Comparison of ENCODE assay signal across 15 mouse cellular contexts in the genomic region with DNA sequence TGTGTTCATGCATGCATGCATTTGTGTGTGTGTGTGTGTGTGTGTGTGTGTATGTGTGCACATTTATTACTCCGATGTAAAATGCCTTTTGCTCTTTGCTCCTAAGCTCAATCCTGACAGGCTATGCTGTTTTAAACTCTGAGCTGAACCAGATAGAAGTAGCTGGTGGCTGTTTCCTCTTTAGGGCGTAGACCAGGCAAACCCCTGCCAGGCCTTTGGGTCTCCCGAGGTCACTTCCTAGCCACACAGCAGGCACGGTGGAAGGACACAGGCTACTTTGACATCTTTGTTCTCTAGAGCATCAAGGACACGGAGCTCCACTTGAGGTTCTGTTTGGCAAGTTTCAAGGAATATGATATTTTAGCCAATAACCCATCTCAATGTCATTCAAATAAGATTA.
A peak's percentile ranks its signal among the peaks of the same experiment; 100 is the strongest.
DNase-seq lines count a peak whose midpoint lies in the region; ATAC-seq and TF ChIP-seq lines count a peak whose summit lies in the region.
"Had no signal": no experiment of that assay in that cellular context is flagged by ENCODE, and none has a peak within 500 bp of the region (broad histone marks: within the 10 kb centered on the region; RNA-seq: fewer than 3 reads in every experiment).

No protein-coding gene starts in this region.

- DNase-seq in heart, adult 2 months, result peak; percentile 24 to 38
- DNase-seq in heart, postnatal 25 days (ENCODE audit: low spot score), result no peak
- DNase-seq in ovary, postnatal 36 days (ENCODE audit: low spot score), result peak; percentile 42
- DNase-seq in ovary, postnatal 10 days (ENCODE audit: low spot score), result no peak
- DNase-seq in testis, postnatal 14 days (ENCODE audit: low spot score), result peak; percentile 57
- no peak for DNase-seq in left cerebral cortex, adult 18-20 months (ENCODE audit: low spot score in 2 of 2)
- no peak for DNase-seq in spleen, postnatal 10 days (ENCODE audit: low spot score in 2 of 2)
- DNase-seq: right cerebral cortex, postnatal 14 days; thymus, postnatal 4 days had no signal

- intact Hi-C loops in heart, adult 2 months (cut with DNase I), result no loop called here
- intact Hi-C loops in heart, postnatal 25 days (cut with DNase I), result no loop called here

- H3K27me3 ChIP-seq in heart, adult 2 months (ENCODE audit: control insufficient read depth, insufficient read depth, low read length), result no peaks in the 10 kb centered on the region
- H3K27me3 ChIP-seq: heart, embryonic 13.5 days; midbrain, embryonic 13.5 days; stomach, embryonic 15.5 days had no signal

- no peak for TF ChIP-seq POLR2A in heart, adult 2 months (IDR thresholded peaks at IDR 0.05; ENCODE audit: insufficient read depth, low read depth, low read length)

- H3K4me3 ChIP-seq in heart, adult 2 months, result no peak overlapping the region
- H3K4me3 ChIP-seq: heart, embryonic 13.5 days; midbrain, embryonic 13.5 days; stomach, embryonic 15.5 days had no signal

- peaks cover 7% of the 10 kb centered on the region for H3K4me1 ChIP-seq in heart, adult 2 months (ENCODE audit: control insufficient read depth, insufficient read depth, low read length)
- H3K4me1 ChIP-seq: midbrain, embryonic 13.5 days; stomach, embryonic 15.5 days had no signal

- H3K27ac ChIP-seq in heart, adult 2 months, result no peak overlapping the region; the same call in 1 of the 2 replicates
- H3K27ac ChIP-seq: heart, embryonic 13.5 days; hindbrain, postnatal 0 days; midbrain, embryonic 13.5 days; stomach, embryonic 15.5 days had no signal

- ATAC-seq in granulocyte monocyte progenitor cell, adult 5-6 weeks (replicated peaks; ENCODE audit: poor library complexity, severe bottlenecking), result peak; percentile 55
- ATAC-seq: forebrain, embryonic 16.5 days; hindbrain, postnatal 0 days; midbrain, embryonic 13.5 days had no signal

- H3K79me2 ChIP-seq in heart, adult 2 months (replicated peaks; ENCODE audit: control insufficient read depth, insufficient read depth, low read length), result no peaks in the 10 kb centered on the region

- no peak for TF ChIP-seq CTCF in heart, adult 2 months (IDR thresholded peaks at IDR 0.05)

- TF ChIP-seq EP300 in heart, adult 2 months (IDR thresholded peaks at IDR 0.05; ENCODE audit: insufficient read depth, low read depth, low read length), result no peak

- peaks cover 4% of the 10 kb centered on the region; the same call in 1 of the 2 replicates for H3K36me3 ChIP-seq in heart, adult 2 months (ENCODE audit: control insufficient read depth, insufficient read depth, low read length)
- H3K36me3 ChIP-seq: heart, embryonic 13.5 days; midbrain, embryonic 13.5 days; stomach, embryonic 15.5 days had no signal

- 18% methylated on average over 5 of the region's 5 CpGs for WGBS in heart, adult 2 months

- H3K9ac ChIP-seq in heart, adult 2 months (ENCODE audit: low read depth, low read length), result no peak overlapping the region
- H3K9ac ChIP-seq: heart, embryonic 13.5 days; midbrain, embryonic 13.5 days; stomach, embryonic 15.5 days had no signal

Comparison
In these comparisons a context has a peak if more than half of its experiments do, and no peak if none do; other contexts are left out.
1. DNase-seq: peak in heart, adult 2 months (2 of 2), ovary, postnatal 36 days (single experiment) and testis, postnatal 14 days (single experiment); none in heart, postnatal 25 days (single experiment), ovary, postnatal 10 days (single experiment), left cerebral cortex, adult 18-20 months (0 of 2) and spleen, postnatal 10 days (0 of 2).